Mouse (Mus musculus): ENCODE results near the gene Cfdp1. TPM values are rescaled to one million over a fixed set of nuclear protein-coding genes. Genes with fewer than 3 reads are reported as not detected.

Gene Cfdp1
- 2.0 and 2.4 TPM in 2 replicates for polyA plus RNA-seq (2012; rRNA removed)

DNA sequence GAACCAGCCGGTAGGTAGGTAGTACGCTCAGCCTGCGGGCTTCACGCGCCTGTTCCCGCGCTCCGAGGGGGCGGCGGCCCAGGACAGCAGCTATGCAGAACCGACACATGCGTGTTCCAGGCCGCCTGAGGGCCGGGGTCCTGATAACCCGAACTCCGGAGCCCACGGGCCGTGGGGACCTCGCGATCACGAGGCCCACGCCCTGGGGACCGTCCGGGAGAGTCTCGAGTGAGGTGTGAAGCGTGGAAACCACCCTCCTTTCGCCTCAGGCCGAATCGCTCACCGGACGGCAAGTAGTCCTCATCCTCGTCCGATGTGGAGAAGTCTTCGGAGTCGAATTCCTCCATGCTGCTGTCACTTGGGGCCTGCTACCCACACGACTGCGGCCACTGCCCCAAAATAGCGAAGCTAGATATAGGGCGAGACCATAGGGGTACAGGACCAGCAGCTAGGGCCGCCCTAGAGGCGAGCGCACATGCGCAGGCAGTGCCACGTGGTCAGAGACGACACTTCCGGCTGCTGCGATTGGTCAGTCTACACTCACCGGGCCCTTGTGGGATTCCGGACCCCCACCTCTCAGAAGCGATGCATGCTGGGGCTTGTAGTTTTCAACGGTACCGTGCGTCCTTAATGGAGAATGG is at the start of gene Cfdp1:
Cfdp1 (minus strand) TSS at position 431 of the 641 bp plus-strand sequence.
- Histone ChIP-seq H3K36me3 (ENCODE audit: control insufficient read depth, insufficient read depth, low read length) (no peaks in the 10 kb centered on the region), H3K4me1 (ENCODE audit: control insufficient read depth, insufficient read depth, insufficient read length) (no peaks in the 10 kb centered on the region; the same call in 1 of the 2 replicates), H3K27ac (ENCODE audit: insufficient read depth, low read length) (no peak within 1 kb of the TSS), H3K27me3 (ENCODE audit: control insufficient read depth, insufficient read depth, low read length) (no peaks in the 10 kb centered on the region), H3K4me3 (ENCODE audit: extremely low read depth, insufficient read depth, insufficient read length) (peak within 1 kb of the TSS; percentile 78)
- TF ChIP-seq CTCF (IDR thresholded peaks at IDR 0.05; ENCODE audit: extremely low read depth, insufficient read depth, insufficient read length, insufficient replicate concordance) (no peak), POLR2A (IDR thresholded peaks at IDR 0.05; ENCODE audit: low read depth, low read length) (peak; percentile 29; the same call in 1 of the 2 replicates)
- DNase-seq (ENCODE audit: low read depth in 1 of 2, low spot score in 2 of 2), result peak; percentile 93 to 97
- under 1% methylated on average over 53 of the region's 53 CpGs for WGBS

- no peaks in the 10 kb centered on the region for H3K4me1 ChIP-seq (ENCODE audit: control insufficient read depth, insufficient read depth, insufficient read length)
- TF ChIP-seq CTCF (IDR thresholded peaks at IDR 0.05; ENCODE audit: extremely low read depth, insufficient read depth, insufficient read length, insufficient replicate concordance) (no peak), POLR2A (IDR thresholded peaks at IDR 0.05; ENCODE audit: low read depth, low read length) (no peak)
- no peak for DNase-seq (ENCODE audit: low read depth in 1 of 2, low spot score in 2 of 2)
- no peaks in the 10 kb centered on the region for H3K36me3 ChIP-seq (ENCODE audit: control insufficient read depth, insufficient read depth, low read length)
- no peak overlapping the region for H3K27ac ChIP-seq (ENCODE audit: insufficient read depth, low read length)
- no peaks in the 10 kb centered on the region for H3K27me3 ChIP-seq (ENCODE audit: control insufficient read depth, insufficient read depth, low read length)
- WGBS, result 68% methylated on average over 5 of the region's 5 CpGs
- no peak overlapping the region for H3K4me3 ChIP-seq (ENCODE audit: extremely low read depth, insufficient read depth, insufficient read length)
These were observed 48.0 kb upstream of the Cfdp1 start for GRCm38 (mm10) chr8:111902080-111902479.

DNA sequence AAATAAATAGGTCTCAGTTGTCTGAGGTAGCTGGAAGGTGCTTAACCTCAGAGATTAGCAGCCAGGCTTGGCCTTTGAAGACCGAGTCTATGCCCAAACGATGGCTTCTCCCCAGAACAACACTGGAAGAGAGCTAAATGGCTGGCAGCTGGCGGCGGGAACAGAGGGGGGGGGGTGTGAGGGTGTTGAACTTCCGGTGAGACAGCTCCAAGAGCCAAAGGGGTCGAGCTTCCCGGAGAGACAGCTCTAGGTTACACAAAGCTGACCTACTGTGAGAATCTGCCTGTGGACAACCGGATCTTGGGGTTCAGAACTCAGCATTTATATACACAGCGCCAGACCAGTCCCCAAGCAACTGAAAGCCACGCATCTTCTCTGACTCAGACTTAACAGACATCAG is 44.5 kb upstream of the Cfdp1 start:
- TF ChIP-seq CTCF (IDR thresholded peaks at IDR 0.05; ENCODE audit: extremely low read depth, insufficient read depth, insufficient read length, insufficient replicate concordance) (no peak), POLR2A (IDR thresholded peaks at IDR 0.05; ENCODE audit: low read depth, low read length) (no peak)
- Histone ChIP-seq H3K4me3 (ENCODE audit: extremely low read depth, insufficient read depth, insufficient read length) (no peak overlapping the region), H3K36me3 (ENCODE audit: control insufficient read depth, insufficient read depth, low read length) (no peaks in the 10 kb centered on the region), H3K27ac (ENCODE audit: insufficient read depth, low read length) (no peak overlapping the region), H3K4me1 (ENCODE audit: control insufficient read depth, insufficient read depth, insufficient read length) (no peaks in the 10 kb centered on the region), H3K27me3 (ENCODE audit: control insufficient read depth, insufficient read depth, low read length) (no peaks in the 10 kb centered on the region)
- no peak for DNase-seq (ENCODE audit: low read depth in 1 of 2, low spot score in 2 of 2)
- 46% methylated on average over 10 of the region's 10 CpGs for WGBS

- WGBS, result 89% methylated on average over 7 of the region's 7 CpGs
- no peaks in the 10 kb centered on the region for H3K27me3 ChIP-seq (ENCODE audit: control insufficient read depth, insufficient read depth, low read length)
- H3K4me3 ChIP-seq (ENCODE audit: extremely low read depth, insufficient read depth, insufficient read length), result no peak overlapping the region
- no peak for DNase-seq (ENCODE audit: low read depth in 1 of 2, low spot score in 2 of 2)
- TF ChIP-seq CTCF (IDR thresholded peaks at IDR 0.05; ENCODE audit: extremely low read depth, insufficient read depth, insufficient read length, insufficient replicate concordance) (peak; percentile 13; the same call in 1 of the 2 replicates), POLR2A (IDR thresholded peaks at IDR 0.05; ENCODE audit: low read depth, low read length) (no peak)
- no peaks in the 10 kb centered on the region for H3K4me1 ChIP-seq (ENCODE audit: control insufficient read depth, insufficient read depth, insufficient read length)
- no peaks in the 10 kb centered on the region for H3K36me3 ChIP-seq (ENCODE audit: control insufficient read depth, insufficient read depth, low read length)
- H3K27ac ChIP-seq (ENCODE audit: insufficient read depth, low read length), result no peak overlapping the region
These were observed 40.9 kb upstream of the Cfdp1 start for GRCm38 (mm10) chr8:111894955-111895354.

DNA sequence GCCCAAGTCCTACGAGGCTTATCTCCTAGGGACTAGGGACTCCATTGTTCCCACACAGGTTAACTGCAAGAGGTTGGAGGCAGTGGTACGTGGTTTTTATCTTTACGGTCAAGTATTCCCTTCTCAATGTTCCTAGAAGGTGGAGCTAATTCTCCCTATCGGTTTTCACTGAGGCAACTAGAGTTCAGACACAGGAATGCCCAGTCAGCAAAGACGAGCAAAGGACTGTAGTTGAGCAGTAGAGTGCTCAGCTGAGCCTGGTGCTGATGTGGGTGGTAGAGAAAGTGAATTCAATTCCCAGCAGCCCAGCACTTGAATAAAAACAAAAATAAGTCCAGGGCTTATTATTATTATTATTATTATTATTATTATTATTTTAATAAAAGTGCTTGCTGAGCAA is 38.5 kb upstream of the Cfdp1 start:
- WGBS, result 51% methylated on average over 5 of the region's 5 CpGs
- H3K36me3 ChIP-seq (ENCODE audit: control insufficient read depth, insufficient read depth, low read length), result no peaks in the 10 kb centered on the region
- H3K4me3 ChIP-seq (ENCODE audit: extremely low read depth, insufficient read depth, insufficient read length), result no peak overlapping the region
- H3K4me1 ChIP-seq (ENCODE audit: control insufficient read depth, insufficient read depth, insufficient read length), result no peaks in the 10 kb centered on the region
- DNase-seq (ENCODE audit: low read depth in 1 of 2, low spot score in 2 of 2), result no peak
- no peak overlapping the region for H3K27ac ChIP-seq (ENCODE audit: insufficient read depth, low read length)
- H3K27me3 ChIP-seq (ENCODE audit: control insufficient read depth, insufficient read depth, low read length), result peaks cover 1% of the 10 kb centered on the region; the same call in 1 of the 2 replicates
- no peak for TF ChIP-seq POLR2A (IDR thresholded peaks at IDR 0.05; ENCODE audit: low read depth, low read length)
- no peak for TF ChIP-seq CTCF (IDR thresholded peaks at IDR 0.05; ENCODE audit: extremely low read depth, insufficient read depth, insufficient read length, insufficient replicate concordance)

GRCm38 (mm10) chr8:111891983-111892382 is 37.9 kb upstream of the Cfdp1 start:
- DNase-seq (ENCODE audit: low read depth in 1 of 2, low spot score in 2 of 2), result no peak
- no peak overlapping the region for H3K4me3 ChIP-seq (ENCODE audit: extremely low read depth, insufficient read depth, insufficient read length)
- H3K36me3 ChIP-seq (ENCODE audit: control insufficient read depth, insufficient read depth, low read length), result no peaks in the 10 kb centered on the region
- no peaks in the 10 kb centered on the region for H3K4me1 ChIP-seq (ENCODE audit: control insufficient read depth, insufficient read depth, insufficient read length)
- TF ChIP-seq POLR2A (IDR thresholded peaks at IDR 0.05; ENCODE audit: low read depth, low read length), result no peak
- TF ChIP-seq CTCF (IDR thresholded peaks at IDR 0.05; ENCODE audit: extremely low read depth, insufficient read depth, insufficient read length, insufficient replicate concordance), result no peak
- 19% methylated on average over 8 of the region's 8 CpGs for WGBS
- H3K27me3 ChIP-seq (ENCODE audit: control insufficient read depth, insufficient read depth, low read length), result peaks cover 1% of the 10 kb centered on the region; the same call in 1 of the 2 replicates
- H3K27ac ChIP-seq (ENCODE audit: insufficient read depth, low read length), result no peak overlapping the region

- Histone ChIP-seq H3K27ac (ENCODE audit: insufficient read depth, low read length) (no peak overlapping the region), H3K36me3 (ENCODE audit: control insufficient read depth, insufficient read depth, low read length) (no peaks in the 10 kb centered on the region), H3K4me1 (ENCODE audit: control insufficient read depth, insufficient read depth, insufficient read length) (no peaks in the 10 kb centered on the region), H3K27me3 (ENCODE audit: control insufficient read depth, insufficient read depth, low read length) (peaks cover 1% of the 10 kb centered on the region; the same call in 1 of the 2 replicates), H3K4me3 (ENCODE audit: extremely low read depth, insufficient read depth, insufficient read length) (no peak overlapping the region)
- 73% methylated on average over 6 of the region's 6 CpGs for WGBS
- TF ChIP-seq POLR2A (IDR thresholded peaks at IDR 0.05; ENCODE audit: low read depth, low read length), result no peak
- TF ChIP-seq CTCF (IDR thresholded peaks at IDR 0.05; ENCODE audit: extremely low read depth, insufficient read depth, insufficient read length, insufficient replicate concordance), result no peak
- DNase-seq (ENCODE audit: low read depth in 1 of 2, low spot score in 2 of 2), result no peak
These were observed 36.8 kb upstream of the Cfdp1 start for GRCm38 (mm10) chr8:111890911-111891303.
